ENCODE assay signal across 26 mouse cellular contexts in the genomic region with DNA sequence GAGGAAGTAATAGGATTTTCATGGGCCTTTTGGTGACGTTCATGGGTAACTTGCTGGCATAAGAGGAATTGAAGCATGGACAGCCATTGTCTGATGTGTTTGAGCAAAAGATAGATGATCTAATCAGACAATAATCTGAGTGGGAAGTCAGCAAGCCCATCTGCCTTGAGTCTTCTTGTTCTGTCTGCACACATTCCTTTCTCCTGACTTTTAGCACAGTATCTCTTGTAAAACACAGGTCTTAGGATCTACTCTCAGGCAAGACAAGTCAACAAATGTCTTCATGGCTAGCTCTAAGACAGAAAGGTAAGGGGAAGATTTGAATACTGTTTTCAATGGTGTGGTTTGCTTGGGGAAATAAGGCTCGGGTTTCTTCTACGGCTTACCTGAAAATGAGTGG.
"Had no signal": no experiment of that assay in that cellular context is flagged by ENCODE, and none has a peak within 500 bp of the region (broad histone marks: within the 10 kb centered on the region; RNA-seq: fewer than 3 reads in every experiment).

No protein-coding gene starts in this region.

- H3K9me3 ChIP-seq: heart, embryonic 10.5 days; heart, embryonic 12.5 days; hindbrain, embryonic 10.5 days; hindbrain, embryonic 12.5 days; intestine, embryonic 15.5 days; limb, embryonic 10.5 days; limb, embryonic 12.5 days had no signal

- H3K4me1 ChIP-seq: hindbrain, embryonic 12.5 days; intestine, embryonic 15.5 days had no signal

- DNase-seq: gastrocnemius, adult 2 months; gastrocnemius, postnatal 10 days; gastrocnemius, postnatal 25 days; heart, adult 18-20 months; heart, postnatal 10 days; heart, postnatal 4 days; kidney, adult 2 months; kidney, adult 9 months; kidney, postnatal 10 days; kidney, postnatal 25 days; kidney, postnatal 4 days; liver had no signal

- H3K4me2 ChIP-seq: heart, embryonic 12.5 days; hindbrain, embryonic 12.5 days; hindbrain, embryonic 14.5 days; intestine, embryonic 15.5 days; limb, embryonic 12.5 days; liver, embryonic 11.5 days had no signal

- H3K27me3 ChIP-seq: heart, embryonic 12.5 days; hindbrain, embryonic 12.5 days; intestine, embryonic 15.5 days had no signal

- H3K36me3 ChIP-seq: heart, embryonic 10.5 days; heart, embryonic 12.5 days; hindbrain, embryonic 10.5 days; hindbrain, embryonic 12.5 days; intestine, embryonic 15.5 days; limb, embryonic 10.5 days; limb, embryonic 12.5 days had no signal

- H3K27ac ChIP-seq: heart, embryonic 10.5 days; hindbrain, embryonic 10.5 days; hindbrain, embryonic 12.5 days; hindbrain, embryonic 14.5 days; intestine, embryonic 15.5 days; layer of hippocampus, adult 2 months; left cerebral cortex, adult 2 months; limb, embryonic 10.5 days; limb, embryonic 12.5 days had no signal

- ATAC-seq: hindbrain, embryonic 16.5 days; inflammation-experienced regulatory T-cells, adult 6 months; intestine, embryonic 15.5 days; intestine, postnatal 0 days had no signal

- H3K9ac ChIP-seq: heart, embryonic 12.5 days; hindbrain, embryonic 12.5 days; hindbrain, embryonic 14.5 days; intestine, embryonic 15.5 days; limb, embryonic 12.5 days had no signal

- H3K4me3 ChIP-seq: heart, embryonic 10.5 days; heart, embryonic 12.5 days; hindbrain, embryonic 10.5 days; hindbrain, embryonic 12.5 days; intestine, embryonic 15.5 days; layer of hippocampus, adult 2 months; left cerebral cortex, adult 2 months; limb, embryonic 10.5 days; limb, embryonic 12.5 days had no signal
